Mouse (Mus musculus) layer of hippocampus, postnatal 14 days (tissue): ENCODE results near the gene 1600002K03Rik. TPM values are rescaled to one million over a fixed set of nuclear protein-coding genes. Genes with fewer than 3 reads are reported as not detected.

ENCODE experiments used
- DNase-seq, 2 experiments: peaks; one replicate each; pipeline ENCODE4 v3.0.0; 2021 to 2022; ENCODE audit warnings: low spot score in 2 of 2, mixed read lengths in 1 of 2
- total RNA-seq, 2 experiments: library from RNA; stranded (reverse); gene quantifications; 2 replicates each; pipeline ENCODE4 v1.2.3; 2021

The 1600002K03Rik gene
- total RNA-seq, 2 experiments from 2014 or later = 5.1 to 5.2 TPM

DNA sequence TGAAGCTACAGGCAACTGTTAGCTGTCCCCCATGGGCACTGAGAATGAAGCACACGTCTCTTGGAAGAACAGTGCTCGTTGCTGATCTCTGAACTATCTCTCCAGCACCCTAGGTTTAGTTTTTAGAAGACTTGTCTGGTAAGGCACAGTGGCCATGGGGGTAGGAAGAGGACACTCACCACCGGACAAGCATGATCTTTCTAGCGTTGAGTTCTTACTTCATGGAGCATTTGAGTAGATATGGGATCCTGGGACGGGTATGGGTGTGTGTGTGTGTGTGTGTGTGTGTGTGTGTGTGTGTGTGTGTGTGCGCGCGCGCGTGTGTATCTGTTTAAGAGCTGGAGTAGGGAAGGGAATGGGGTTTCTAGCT, 32.1 kb upstream of the 1600002K03Rik start, which contains the start of gene Cbarp:
Gene Cbarp, minus strand, starts transcription at position 170 of the 370 bp plus-strand sequence.
- DNase-seq = no peak

DNA sequence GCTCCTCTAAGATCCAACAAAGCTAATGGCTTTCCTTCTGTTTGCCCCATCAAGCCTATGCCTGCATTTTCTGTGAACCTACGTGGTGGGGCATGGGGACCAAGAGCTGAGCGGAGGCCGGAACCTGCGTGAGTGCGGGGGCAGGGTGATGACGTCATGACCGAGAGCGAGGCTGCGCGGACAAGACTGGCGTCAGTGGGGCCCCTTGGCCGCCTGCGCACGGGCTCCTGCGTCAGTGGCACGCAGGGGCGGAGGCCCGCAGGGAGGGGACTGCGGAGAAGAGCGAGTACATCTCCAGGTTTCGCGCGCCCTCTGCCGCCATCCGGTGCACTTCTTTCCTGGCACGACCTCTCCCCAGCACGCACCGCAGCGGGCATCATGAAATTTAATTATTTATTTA, 31.5 kb upstream of the 1600002K03Rik start:
- DNase-seq = peak; percentile 92 to 96

DNA sequence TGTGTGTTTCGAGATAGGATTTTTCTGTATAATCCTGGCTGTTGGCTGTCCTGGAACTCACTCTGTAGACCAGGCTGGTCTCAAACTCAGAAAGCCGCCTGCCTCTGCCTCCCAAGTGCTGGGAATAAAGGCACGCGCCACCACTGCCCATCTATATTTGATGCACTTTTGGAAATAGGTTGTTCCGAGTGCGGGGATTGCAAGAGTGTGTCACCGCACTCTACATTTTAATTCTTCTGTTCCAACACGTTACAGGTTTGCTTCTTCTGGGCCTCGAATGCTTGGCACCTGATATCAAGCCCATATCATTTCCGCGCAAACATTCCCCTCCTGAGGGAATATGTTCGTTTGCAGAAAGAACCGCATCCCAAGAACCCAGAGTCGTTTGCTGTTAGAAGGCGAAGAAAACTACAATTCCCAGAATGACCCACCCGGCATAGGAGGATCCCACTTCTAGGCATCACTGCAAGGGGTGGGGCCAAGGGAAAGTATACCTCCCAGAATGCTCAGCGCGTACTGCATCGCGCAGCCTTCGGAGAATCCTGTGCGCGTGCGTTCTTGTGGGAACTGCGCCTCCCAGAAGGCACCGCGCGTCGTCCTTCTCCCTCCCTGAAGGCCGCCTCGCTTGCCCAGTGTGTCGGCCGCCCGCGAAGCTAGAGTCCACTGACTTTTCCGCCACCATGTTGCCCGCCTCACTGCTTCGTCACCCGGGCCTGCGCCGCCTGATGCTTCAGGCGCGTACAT, 30.8 kb upstream of the 1600002K03Rik start:
- DNase-seq = peak; percentile 83 to 97

DNA sequence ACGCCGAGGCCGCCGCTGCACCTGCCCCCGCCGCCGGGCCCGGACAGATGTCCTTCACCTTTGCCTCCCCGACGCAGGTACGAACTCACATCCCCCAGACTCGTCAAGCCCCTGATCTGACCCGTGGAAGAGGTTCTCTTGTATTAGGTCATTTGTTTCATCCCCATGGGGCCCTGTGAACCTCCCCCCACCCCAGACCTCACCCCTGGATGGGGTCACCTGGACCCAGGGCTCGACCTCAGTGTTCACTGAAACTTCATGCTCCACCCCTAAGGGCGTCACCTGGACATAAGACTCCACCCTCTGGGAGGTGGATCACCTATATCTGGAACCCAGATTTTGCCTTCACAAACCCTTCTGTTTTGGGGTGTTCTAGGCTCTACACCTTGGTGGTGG, 30.2 kb upstream of the 1600002K03Rik start:
- no peak for DNase-seq

DNA sequence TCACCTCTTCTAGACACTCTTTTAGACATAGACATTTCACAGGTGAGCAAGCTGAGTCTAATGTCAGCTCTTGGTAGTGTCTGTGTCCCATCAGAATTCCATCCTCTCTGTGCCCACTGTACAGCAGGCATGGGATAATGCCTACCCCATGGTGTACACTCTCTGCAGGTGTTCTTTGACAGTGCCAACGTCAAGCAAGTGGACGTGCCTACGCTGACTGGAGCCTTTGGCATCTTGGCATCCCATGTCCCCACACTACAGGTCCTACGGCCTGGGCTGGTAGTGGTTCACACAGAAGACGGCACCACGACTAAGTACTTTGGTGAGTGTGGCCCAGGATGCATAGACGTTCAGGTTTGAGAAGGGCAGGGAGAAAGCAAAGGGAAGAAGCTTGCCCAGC, 29.1 kb upstream of the 1600002K03Rik start:
- no peak for DNase-seq

DNA sequence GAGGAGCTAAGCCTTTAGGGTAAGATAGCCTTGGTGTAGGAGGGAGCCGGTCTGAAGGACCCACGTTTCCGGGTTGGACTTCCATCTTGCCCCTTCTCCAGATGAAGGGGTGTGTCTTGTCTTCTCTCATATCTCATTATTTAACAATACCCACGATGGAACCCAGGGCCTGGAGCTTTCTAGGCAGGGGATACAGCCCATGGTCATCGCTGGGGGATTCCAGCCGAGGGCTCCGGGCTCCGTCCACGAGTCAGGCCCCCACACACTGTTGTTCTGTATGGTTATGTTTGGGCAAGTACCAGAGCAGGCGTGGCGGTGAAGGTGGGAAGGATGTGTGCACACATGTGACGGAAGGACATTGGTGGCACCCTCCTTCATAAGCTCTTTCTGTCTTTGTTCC, 28.6 kb upstream of the 1600002K03Rik start:
- DNase-seq = peak in 1 of 2 experiments; percentile 10

DNA sequence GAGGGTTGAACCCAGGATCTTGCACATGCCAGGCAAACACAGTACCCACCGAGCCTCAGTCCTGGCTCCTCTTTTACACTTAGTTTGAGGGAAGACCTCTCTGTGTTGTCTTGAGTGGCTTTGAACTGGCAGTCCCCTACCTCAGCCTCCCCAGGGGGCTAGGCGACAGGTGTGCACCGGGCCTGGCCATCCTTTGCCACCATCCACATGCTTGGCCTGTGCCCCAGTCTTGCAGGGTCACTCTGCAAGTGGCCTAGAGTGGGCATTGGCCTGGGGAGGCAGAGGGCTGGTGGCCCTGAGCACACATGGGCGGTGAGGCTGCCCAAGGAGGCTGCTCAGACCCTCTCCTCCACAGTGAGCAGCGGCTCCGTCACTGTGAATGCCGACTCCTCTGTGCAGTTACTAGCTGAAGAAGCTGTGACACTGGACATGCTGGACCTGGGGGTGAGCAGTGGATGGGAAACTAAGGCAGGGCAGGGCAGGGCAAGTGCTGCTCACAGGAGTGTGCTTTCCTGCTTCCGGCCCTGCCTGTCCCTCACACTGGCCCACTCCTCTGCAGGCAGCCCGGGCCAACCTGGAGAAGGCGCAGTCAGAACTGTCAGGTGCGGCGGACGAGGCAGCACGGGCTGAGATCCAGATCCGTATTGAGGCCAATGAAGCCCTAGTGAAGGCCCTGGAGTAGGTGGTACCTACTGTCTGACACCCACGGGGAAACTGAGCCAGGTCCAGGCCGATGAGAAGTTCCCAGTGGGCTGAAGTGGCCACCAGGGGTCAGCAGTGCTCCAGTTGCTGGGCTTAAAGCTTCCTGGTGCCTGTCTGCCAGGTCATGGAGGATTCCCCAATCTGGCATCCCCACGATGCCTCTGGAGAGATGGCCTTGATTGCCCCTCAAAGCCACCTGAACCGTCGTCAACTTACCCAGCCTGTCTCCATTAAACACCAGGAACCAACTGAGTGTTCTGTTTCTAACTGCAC, 27.6 kb upstream of the 1600002K03Rik start:
- DNase-seq = peak in 1 of 2 experiments; percentile 79

DNA sequence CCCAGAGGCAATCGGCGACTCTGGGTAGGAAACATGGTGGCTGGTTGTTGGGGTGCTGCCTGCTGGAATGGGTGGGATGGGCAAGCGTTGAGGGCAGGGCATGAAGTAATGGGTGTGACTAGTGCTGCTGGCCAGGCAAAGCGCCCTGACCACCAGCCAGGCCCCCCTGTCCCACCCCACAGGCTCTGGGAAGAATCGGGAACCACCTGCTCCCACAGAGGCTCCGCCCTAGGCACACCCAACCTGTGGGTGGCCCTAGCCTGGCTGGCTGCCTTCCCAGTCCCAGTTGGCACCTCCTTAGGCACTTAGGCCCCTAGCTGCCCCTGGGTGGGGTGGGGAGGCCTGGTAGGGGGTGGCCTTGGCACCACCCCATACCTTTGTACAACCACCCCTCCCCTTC, 26.8 kb upstream of the 1600002K03Rik start:
- no peak for DNase-seq

DNA sequence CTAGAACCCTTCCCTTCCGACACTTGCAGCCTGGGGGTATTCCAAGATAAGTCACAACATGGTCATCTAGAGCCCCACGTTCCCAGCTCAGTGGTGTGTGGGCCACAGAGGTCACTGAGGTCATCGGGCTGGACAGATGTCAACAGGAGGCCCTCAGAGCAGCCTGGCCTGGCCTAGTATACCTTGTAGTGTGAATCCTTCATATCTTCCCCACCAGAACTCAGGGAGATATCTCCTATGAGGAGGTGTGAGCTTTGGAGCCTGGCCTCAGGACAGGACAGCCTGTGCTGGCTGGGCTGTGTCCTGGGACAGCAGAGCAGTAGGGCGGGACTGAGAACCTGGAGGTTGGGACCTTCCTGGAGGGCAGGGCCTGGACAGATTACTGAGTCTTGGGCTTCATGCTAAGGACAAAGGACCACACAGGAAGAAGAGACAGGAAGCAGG, 26.2 kb upstream of the 1600002K03Rik start:
- DNase-seq = no peak

DNA sequence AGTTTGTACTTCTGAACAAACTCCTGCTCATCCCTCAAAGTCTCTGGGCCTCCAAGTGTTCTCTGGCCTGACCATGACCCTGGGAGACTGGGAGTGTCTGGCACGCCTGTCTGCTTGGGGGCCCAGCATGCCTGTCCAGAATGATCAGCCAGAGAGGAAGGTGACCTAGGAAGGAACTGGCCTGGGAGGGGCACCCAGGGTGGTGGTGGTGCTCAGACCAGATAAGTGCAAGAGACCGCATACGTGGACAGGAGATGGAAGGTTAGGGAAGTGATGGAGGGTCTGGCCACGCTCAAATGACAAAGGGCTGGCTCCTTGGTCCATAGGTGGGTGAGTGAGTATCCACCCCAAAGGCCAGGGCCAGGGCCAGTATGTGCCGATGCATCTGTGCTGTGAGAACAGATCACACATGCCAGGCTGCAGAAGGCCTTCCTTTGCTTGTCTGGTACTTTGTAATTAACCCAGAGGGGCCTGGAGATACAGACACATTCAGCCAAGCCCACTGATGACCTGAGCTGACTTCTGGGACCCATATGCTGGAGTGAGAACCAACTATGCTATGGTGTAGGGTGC, 25.5 kb upstream of the 1600002K03Rik start:
- DNase-seq = no peak

DNA sequence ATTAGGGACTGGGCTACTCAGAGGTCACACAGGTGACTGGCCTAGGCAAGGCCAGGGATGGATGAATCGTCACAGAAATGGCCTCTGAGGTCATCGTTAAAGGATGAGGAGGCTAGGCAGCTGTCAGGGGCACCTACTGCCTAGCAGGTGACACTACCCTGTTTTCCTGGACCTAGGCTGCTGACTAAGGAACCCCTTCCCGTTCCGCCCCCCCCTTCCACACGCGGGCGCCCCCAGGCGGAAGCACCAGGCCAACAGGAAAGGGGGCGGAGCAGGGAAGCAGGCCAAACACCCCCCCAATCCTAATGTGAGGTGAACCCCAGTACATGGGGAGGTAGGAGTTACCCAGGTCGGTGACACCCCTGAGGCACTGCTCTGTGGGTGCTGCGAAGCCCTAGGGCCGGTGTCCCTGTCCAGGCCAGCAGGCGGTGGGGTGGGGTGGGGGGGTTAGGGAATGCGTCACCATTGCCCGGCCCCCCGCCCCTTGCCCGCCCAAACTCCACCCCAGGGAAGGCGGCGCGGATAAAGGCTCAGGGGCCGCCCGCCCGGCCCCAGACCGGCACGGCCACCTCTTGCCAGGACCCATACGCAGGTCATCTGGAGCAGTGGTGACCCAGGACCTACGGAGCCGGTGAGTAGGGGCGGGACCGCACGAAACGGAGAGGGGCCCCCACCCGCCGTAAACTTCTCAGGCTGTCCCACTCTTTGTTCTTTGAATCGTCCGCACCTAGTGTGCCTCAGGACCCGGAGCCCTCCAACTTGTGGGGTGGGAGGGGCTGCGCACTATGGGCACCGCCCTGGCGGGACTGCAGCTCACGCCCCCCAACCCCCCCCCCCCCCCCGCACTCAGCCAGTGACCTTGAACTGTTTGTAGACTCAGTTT, 24.8 kb upstream of the 1600002K03Rik start, which contains the start of gene Midn:
Gene Midn, plus strand, starts transcription at position 554 of the 883 bp plus-strand sequence.
- DNase-seq = peak in 1 of 2 experiments; percentile 79

DNA sequence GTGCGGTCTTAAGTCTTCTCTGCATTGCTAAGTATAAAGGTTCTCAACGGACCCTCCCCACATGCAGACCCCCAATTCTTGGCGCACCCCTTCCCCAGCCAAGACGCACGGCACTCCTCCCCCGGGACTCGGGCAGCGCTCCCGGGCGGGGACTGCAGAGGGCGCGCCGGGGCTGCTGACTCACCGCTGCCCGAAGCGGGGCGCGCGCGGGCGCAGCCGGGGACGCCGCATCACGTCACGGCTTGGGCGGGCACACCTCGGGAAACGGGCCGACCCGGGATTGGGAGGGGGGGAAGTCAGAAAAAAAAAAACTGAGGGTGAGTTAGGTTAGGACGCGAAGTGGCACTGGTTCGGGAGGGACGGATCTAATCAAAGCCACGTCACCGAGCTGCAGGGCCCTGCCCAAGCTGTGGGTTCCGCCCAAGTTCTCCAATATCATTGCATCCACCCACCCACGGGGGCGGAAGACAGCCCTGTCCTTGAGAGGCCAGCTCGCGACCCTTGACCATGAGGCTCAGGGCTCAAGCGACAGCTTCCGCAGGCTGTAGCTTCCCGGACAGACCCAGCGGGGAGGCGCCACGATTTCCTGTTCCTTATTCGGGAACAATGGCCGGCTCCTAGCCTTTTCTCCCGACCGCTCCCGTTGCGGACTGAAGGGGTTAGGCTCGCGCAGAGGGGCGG, 24.0 kb upstream of the 1600002K03Rik start:
- DNase-seq = peak; percentile 95 to 96

DNA sequence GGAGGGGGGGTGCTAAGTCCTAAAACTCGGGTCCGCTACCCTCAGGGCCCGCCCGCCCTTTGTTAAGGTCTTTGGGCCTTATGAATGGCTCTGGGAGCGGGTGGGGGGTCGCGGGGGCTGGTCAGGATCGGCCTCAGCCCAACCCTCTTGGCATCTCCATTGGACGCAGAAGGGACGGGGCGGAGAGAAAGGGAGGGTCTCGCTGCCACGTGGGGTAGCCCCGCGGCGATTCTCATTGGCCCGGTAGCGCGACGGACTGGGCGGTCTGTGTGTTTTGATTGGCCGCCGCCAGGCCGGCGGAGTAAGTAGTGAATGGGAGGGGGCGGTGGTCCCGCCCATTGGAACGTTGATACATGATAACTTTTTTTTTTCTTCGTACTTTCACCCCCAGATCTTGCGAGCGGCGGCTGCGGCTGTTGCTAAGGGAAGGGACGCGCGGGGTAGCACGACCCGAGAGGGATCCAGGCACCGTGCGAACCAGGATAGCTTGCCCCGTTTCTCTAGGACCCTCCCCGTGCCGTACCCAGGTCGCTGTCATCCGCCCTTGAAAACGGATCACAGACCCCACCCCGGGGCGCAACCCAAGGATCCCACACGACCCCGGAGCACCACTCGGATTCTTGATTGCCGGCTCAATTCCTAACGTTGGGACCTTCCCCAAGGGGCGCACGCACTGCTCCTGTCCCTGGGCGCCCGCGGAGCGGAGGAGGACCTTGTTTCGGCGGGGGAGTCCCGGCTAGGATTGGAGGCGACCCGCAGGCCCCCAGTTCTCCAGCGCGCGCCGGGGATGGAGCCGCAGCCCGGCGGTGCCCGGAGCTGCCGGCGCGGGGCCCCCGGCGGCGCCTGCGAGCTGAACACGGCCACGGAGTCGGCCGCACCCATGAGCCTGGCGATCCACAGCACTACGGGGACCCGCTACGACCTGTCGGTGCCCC, 23.2 kb upstream of the 1600002K03Rik start:
- peak; percentile 96 to 99 for DNase-seq

DNA sequence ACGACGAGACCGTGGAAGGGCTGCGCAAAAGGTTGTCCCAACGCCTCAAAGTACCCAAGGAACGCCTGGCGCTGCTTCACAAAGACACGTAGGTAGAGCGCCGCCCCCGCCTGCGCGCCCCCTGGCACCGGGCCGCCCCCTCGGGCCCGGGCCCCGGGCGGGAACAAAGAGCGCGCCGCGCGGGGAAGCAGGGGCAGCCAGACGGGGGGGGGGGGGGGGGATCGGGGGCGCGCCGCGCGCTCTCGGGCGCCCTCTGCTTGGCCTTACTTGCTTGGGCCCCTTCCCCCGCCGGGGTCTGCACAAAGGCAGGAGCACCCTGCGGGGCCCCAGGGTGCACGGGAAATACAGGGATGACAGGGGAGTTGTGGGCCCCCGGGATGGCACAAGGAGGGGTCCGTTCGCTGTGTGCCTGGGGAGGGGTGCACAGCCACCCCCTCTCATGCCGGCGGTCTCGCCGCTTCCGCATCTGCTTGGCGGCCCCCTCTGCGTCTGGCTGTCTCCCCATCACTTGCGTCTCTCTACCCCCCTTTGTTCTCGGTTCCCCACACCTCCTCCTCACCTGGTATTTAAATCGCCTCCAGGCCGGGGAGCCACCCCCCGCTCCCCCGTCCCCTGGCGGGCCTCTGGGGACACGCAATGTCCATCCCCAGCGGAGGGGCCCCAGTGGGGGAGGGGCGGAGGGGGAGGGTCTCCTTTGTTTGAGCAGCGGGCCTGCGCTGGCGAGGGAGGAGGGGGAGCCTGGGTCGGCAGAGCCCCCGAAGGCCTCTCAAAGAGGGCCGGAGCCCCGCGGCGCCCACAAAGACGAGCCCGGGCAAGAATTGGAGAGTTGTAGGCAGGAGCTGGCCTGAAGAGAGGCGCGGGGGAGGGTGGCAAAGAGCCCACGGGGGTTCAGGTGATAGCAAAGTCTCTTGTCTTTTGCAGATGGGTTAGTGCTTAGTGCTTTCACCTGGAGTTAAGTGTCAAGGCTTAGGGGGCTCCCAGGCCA, 22.2 kb upstream of the 1600002K03Rik start:
- peak in 1 of 2 experiments; percentile 75 for DNase-seq

DNA sequence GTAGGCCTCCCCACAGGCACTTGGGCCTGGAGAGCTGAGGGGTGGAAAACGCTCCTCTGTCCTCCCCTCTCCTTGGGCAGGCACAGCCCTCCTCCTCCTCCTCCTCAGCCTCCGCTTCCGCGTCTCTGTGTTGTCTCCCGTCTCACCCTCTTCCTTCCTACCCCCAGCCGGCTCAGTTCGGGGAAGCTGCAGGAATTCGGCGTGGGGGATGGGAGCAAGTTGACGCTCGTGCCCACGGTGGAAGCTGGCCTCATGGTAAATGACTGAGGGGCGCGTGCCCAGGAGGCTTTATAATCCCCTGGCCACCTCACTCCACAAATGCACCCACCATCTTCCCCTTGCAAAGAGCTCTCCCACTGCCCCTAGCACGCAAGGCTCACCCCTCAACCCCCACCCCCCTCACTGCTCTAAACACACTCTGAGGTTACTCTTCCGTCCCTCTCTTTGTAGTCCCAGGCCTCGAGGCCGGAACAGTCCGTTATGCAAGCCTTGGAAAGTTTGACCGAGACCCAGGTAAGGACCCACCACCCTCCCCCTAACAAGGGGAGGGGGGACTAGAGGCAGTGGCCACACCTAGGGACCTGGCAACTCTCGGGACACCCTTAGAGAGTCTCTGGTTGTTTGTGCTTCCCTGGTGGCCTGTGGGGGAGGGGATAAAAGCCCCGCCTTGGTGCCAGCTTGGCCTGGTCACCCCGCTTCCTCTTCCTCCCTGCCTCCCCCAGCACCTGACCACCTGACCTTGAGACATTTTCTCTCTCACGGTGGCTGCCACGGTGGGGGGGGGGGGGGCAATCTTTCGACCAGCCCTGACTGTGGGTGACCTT, 21.3 kb upstream of the 1600002K03Rik start:
- no peak for DNase-seq

DNA sequence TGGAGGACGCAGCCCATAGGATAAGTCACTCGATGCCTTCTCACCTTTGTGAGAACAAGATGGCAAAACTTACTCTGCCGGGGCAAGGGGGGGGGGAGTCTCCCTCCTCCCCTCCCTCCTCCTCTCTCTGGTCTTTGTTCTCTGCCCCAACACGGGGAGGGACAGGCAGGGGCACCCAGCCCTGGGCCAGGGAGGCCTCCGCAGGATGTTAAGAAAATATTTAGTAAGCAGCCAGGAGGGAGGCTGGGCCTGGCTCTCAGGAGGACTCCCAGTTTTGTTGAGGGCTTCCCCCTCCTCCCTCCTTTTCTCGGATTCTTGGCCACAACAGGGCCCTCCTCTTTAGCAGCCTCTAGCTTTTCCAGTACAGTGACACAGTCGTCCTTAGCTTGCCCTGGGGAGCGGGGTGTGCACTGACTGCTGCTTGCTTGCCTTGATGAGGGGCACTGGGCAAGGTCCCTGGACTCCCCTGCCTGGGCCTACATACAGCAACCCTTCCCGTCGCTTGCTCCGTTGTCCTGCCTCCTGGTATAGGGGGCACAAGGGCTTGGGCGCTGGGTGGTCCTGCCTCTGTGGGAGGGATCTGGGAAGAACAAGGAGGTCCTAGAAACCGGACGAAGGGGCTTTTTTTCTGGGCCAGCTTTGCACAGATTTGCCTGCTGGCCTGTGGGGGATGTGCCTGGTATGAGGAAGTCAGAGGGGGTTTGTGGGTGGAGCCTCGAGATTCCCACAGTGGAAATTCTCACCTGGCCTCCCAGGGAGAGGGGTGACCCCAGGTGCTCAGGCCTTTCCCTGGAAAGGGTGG, 20.5 kb upstream of the 1600002K03Rik start:
- no peak for DNase-seq
